ENCODE assay signal across 7 mouse cellular contexts in the genomic region with DNA sequence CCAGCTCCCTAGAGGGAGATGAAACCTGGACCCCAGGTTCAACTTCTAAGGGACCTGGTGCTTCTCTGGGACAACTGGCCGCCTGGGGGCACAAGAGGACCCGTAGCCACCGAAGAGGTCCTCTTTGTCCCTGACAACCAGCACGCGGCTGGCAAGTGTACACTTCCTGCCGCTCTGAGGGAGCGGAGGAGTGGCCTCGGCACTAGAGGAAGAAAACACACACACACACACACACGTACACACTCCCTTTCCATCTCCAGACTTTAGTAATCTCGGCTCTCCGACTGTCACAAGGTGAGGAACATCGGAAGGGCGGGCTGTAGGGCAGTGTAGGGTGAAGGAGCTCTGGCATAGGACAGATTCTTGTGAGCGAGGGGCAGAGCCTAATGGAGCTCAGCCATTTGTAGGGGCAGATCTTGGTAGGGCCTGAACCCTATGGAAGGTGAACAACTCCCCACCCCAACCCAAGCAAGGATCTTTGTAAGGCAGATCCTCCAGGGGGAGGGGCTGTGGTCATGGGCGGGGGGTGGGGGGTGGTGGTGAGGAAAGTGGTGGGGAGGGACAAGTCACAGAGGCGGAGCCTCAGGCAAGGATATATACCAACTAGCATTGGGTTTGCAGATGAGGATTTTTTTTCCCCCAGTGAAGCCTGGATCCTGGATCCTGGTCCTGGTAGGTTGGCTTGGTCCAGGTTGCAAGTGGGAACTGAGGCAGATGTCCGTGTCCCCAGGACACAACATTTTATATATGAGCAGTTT. TPM values are rescaled to one million over a fixed set of nuclear protein-coding genes. Genes with fewer than 3 reads are reported as not detected.
DNase-seq lines count a peak whose midpoint lies in the region; ATAC-seq and TF ChIP-seq lines count a peak whose summit lies in the region.

No protein-coding gene starts in this region.

- H3K4me3 ChIP-seq in intestine, embryonic 15.5 days (replicated peaks), result peak overlapping the region; percentile 34
- H3K4me3 ChIP-seq in limb, embryonic 14.5 days (replicated peaks; ENCODE audit: low read length), result peak overlapping the region; percentile 33
- H3K4me3 ChIP-seq in midbrain, embryonic 15.5 days, result peak overlapping the region; percentile 35

- 0 out of 2 replicates have a peak, but pooled peaks have one; percentile 18 for TF ChIP-seq POLR2A in limb, embryonic 14.5 days (IDR thresholded peaks at IDR 0.05; ENCODE audit: borderline replicate concordance, extremely low read depth, insufficient read depth, insufficient read length)

- WGBS in intestine, embryonic 15.5 days, result 6% methylated on average over 17 of the region's 17 CpGs
- 8% methylated on average over 17 of the region's 17 CpGs for WGBS in limb, embryonic 14.5 days
- 7% methylated on average over 17 of the region's 17 CpGs for WGBS in midbrain, embryonic 15.5 days

- H3K27ac ChIP-seq in intestine, embryonic 15.5 days, result peak overlapping the region; percentile 57; the same call in 1 of the 2 replicates
- peak overlapping the region; percentile 48; the same call in 1 of the 2 replicates for H3K27ac ChIP-seq in limb, embryonic 14.5 days (replicated peaks; ENCODE audit: low read depth, low read length)
- H3K27ac ChIP-seq in midbrain, embryonic 15.5 days, result peak overlapping the region; percentile 66

- no peaks in the 10 kb centered on the region for H3K27me3 ChIP-seq in intestine, embryonic 15.5 days (replicated peaks)
- no peaks in the 10 kb centered on the region for H3K27me3 ChIP-seq in limb, embryonic 14.5 days (ENCODE audit: control insufficient read depth, insufficient read depth, low read length)
- H3K27me3 ChIP-seq in midbrain, embryonic 15.5 days (replicated peaks), result no peaks in the 10 kb centered on the region

- peak overlapping the region; percentile 43 for H3K9ac ChIP-seq in intestine, embryonic 15.5 days
- peak overlapping the region; percentile 52 for H3K9ac ChIP-seq in limb, embryonic 14.5 days (ENCODE audit: low read depth, low read length, severe bottlenecking)
- H3K9ac ChIP-seq in midbrain, embryonic 15.5 days, result peak overlapping the region; percentile 35

- peak; percentile 89 for ATAC-seq in intestine, embryonic 15.5 days
- peak; percentile 88 for ATAC-seq in limb, embryonic 14.5 days (ENCODE audit: low FRiP score, low read depth)
- peak; percentile 87 for ATAC-seq in midbrain, embryonic 15.5 days (replicated peaks)

- peak overlapping the region; percentile 67 for H3K4me2 ChIP-seq in intestine, embryonic 15.5 days (replicated peaks)
- H3K4me2 ChIP-seq in limb, embryonic 14.5 days (replicated peaks; ENCODE audit: low read depth, low read length, severe bottlenecking), result peak overlapping the region; percentile 52
- peak overlapping the region; percentile 53 for H3K4me2 ChIP-seq in midbrain, embryonic 15.5 days

- H3K36me3 ChIP-seq in intestine, embryonic 15.5 days, result no peaks in the 10 kb centered on the region
- H3K36me3 ChIP-seq in limb, embryonic 14.5 days (ENCODE audit: control insufficient read depth, insufficient read depth, low read length), result no peaks in the 10 kb centered on the region
- H3K36me3 ChIP-seq in midbrain, embryonic 15.5 days (replicated peaks), result no peaks in the 10 kb centered on the region

- no peaks in the 10 kb centered on the region for H3K9me3 ChIP-seq in intestine, embryonic 15.5 days
- no peaks in the 10 kb centered on the region for H3K9me3 ChIP-seq in limb, embryonic 14.5 days (ENCODE audit: control insufficient read depth, low read length)
- H3K9me3 ChIP-seq in midbrain, embryonic 15.5 days, result no peaks in the 10 kb centered on the region

- H3K4me1 ChIP-seq in intestine, embryonic 15.5 days (replicated peaks), result peaks cover 10% of the 10 kb centered on the region; the same call in 1 of the 2 replicates
- peaks cover 9% of the 10 kb centered on the region; the same call in 1 of the 2 replicates for H3K4me1 ChIP-seq in limb, embryonic 14.5 days (ENCODE audit: control insufficient read depth, insufficient read depth, low read length)
- 0 out of 2 replicates have a peak, but pooled peaks cover 5% of the 10 kb centered on the region for H3K4me1 ChIP-seq in midbrain, embryonic 15.5 days

- peak; percentile 74 for DNase-seq in adrenal gland, adult 8-10 months
- DNase-seq in embryo, embryonic 11 days, result peak; percentile 89
- peak; percentile 33 to 80 for DNase-seq in gastrocnemius, postnatal 4 days (ENCODE audit: low spot score in 2 of 2)
- peak; percentile 75 for DNase-seq in limb, embryonic 14.5 days (ENCODE audit: low spot score)
- DNase-seq in spleen, adult 18-20 months, result peak; percentile 53 to 70

RNA-seq across cellular contexts. Expression of gene Stk25, which starts 10.5 kb away (rescaled TPM):
- 100 to 1,000 TPM; 135 to 201 (median 170) TPM for total RNA-seq in adrenal gland, adult 8-10 months (2022)
- total RNA-seq in gastrocnemius, postnatal 4 days (2021), result 100 to 1,000 TPM; 128 to 141 TPM
- polyA plus RNA-seq in intestine, embryonic 15.5 days (2015; fragmentation: Nextera tagmentation; extraction: Ambion mirVana), result 143 and 174 TPM in 2 replicates
- polyA plus RNA-seq in limb, embryonic 14.5 days (2012; rRNA removed), result 248 and 275 TPM in 2 replicates
- polyA plus RNA-seq in limb, embryonic 14.5 days (2014; fragmentation: Nextera tagmentation; extraction: Ambion mirVana), result 204 and 217 TPM in 2 replicates
- polyA plus RNA-seq in midbrain, embryonic 15.5 days (2015; fragmentation: Nextera tagmentation; extraction: Ambion mirVana), result 353 and 388 TPM in 2 replicates

RNA-seq across cellular contexts. Expression of gene Bok, which starts 16.5 kb away (rescaled TPM):
- total RNA-seq in adrenal gland, adult 8-10 months (2022), result 10 to 100 TPM in 3 of 4 experiments, 1 to 10 TPM in 1; 9.1 to 13.5 (median 11.1) TPM
- 10 to 100 TPM in 1 of 2 experiments, 1 to 10 TPM in 1; 9.4 to 11.4 TPM for total RNA-seq in gastrocnemius, postnatal 4 days (2021)
- polyA plus RNA-seq in intestine, embryonic 15.5 days (2015; fragmentation: Nextera tagmentation; extraction: Ambion mirVana), result 48.3 and 54.9 TPM in 2 replicates
- polyA plus RNA-seq in limb, embryonic 14.5 days (2012; rRNA removed), result 19.2 and 24.6 TPM in 2 replicates
- polyA plus RNA-seq in limb, embryonic 14.5 days (2014; fragmentation: Nextera tagmentation; extraction: Ambion mirVana), result 31.6 and 34.9 TPM in 2 replicates
- polyA plus RNA-seq in midbrain, embryonic 15.5 days (2015; fragmentation: Nextera tagmentation; extraction: Ambion mirVana), result 104 TPM in 2 replicates

Comparison
In these comparisons a context has a peak if more than half of its experiments do, and no peak if none do; other contexts are left out.
1. Peak in every context shown above with its lines: DNase-seq, ATAC-seq, H3K4me3 ChIP-seq and H3K27ac ChIP-seq.